Mouse (Mus musculus) embryonic facial prominence, embryonic 14.5 days (tissue): ENCODE measurements at regions not wholly inside any gene's neighbourhood (a gene's known extent, or its start where the extent isn't known, plus 50 kb on each side); places are given as distances from the start of the nearest gene placed in this dataset.

ENCODE experiments used
- ATAC-seq: fragments of 200-750 bp; cut with Nextera tagmentation; 2 replicates; pipeline ENCODE4 v1.8.0; 2017; ENCODE audit warnings: low read depth, moderate number of reproducible peaks, moderate TSS enrichment
- DNase-seq: peaks from one replicate; pipeline ENCODE4 v3.0.0-alpha.2; 2015; ENCODE audit warnings: low spot score
- H3K27ac ChIP-seq: fragments of 300-500 bp; sonication (generic); replicated peaks from 2 replicates; pipeline ENCODE4 v1.5.1; 2014; ENCODE audit warnings: low read depth, mild to moderate bottlenecking, low read length, moderate library complexity
- H3K27me3 ChIP-seq: fragments of 300-500 bp; sonication (generic); replicated peaks from 2 replicates; pipeline ENCODE4 v1.6.1; 2014; ENCODE audit warnings: low read length; ENCODE audit not compliant: control insufficient read depth, insufficient read depth
- H3K36me3 ChIP-seq: fragments of 300-500 bp; sonication (generic); 2 replicates; pipeline ENCODE4 v1.6.1; 2014; ENCODE audit warnings: low read length, mixed read lengths; ENCODE audit not compliant: control insufficient read depth, insufficient read depth
- H3K4me1 ChIP-seq: fragments of 300-500 bp; sonication (generic); 2 replicates; pipeline ENCODE4 v1.6.1; 2014; ENCODE audit warnings: antibody characterized with exemption, low read length; ENCODE audit not compliant: control insufficient read depth, insufficient read depth
- H3K4me2 ChIP-seq: fragments of 300-500 bp; sonication (generic); 2 replicates; pipeline ENCODE4 v1.6.1; 2014; ENCODE audit warnings: low read depth, mild to moderate bottlenecking, low read length, moderate library complexity, mixed read lengths
- H3K4me3 ChIP-seq: fragments of 300-500 bp; sonication (generic); 2 replicates; pipeline ENCODE4 v1.5.1; 2014; ENCODE audit warnings: low read depth, mild to moderate bottlenecking, low read length
- H3K9ac ChIP-seq: fragments of 300-500 bp; sonication (generic); 2 replicates; pipeline ENCODE4 v1.6.1; 2014; ENCODE audit warnings: low read depth, mild to moderate bottlenecking, low read length, moderate library complexity, mixed read lengths
- H3K9me3 ChIP-seq: fragments of 300-500 bp; sonication (generic); 2 replicates; pipeline ENCODE4 v1.6.1; 2016; ENCODE audit warnings: low read length; ENCODE audit not compliant: control insufficient read depth
- WGBS: fragments of 180-500 bp; shearing (Covaris S2); extraction: QIAGEN DNeasy Blood & Tissue Kit; methylation state at CpG from one replicate; pipeline ENCODE4 v1.1.7; 2014; 5-methylcytosine and 5-hydroxymethylcytosine counted together

DNA sequence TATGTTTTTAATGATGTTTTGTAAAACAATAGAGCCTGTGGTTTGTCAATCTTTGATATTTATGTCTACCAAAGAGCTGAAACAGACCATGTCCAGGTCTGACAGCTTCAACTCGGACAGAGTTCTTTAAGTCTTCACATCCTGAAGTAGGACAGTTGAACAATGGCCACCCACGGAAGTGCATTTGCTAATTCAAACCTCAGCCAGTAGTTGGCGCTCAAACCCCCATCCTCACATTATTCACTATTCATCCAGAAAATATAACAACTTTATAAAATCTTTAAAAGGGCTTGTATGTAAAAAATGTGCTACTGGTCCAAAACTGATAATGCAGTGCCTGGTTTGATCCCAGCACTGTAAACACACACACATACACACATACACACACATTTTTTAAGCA is 202.9 kb downstream of the Sp3 start:
- 41% methylated on average over 3 of the region's 3 CpGs for WGBS
- Histone ChIP-seq H3K36me3 (no peaks in the 10 kb centered on the region), H3K9me3 (no peaks in the 10 kb centered on the region), H3K27me3 (no peaks in the 10 kb centered on the region), H3K27ac (no peak overlapping the region), H3K4me3 (no peak overlapping the region), H3K4me1 (peaks cover 5% of the 10 kb centered on the region; the same call in 1 of the 2 replicates), H3K9ac (no peak overlapping the region), H3K4me2 (no peak overlapping the region)
- no peak for DNase-seq
- ATAC-seq: no peak

DNA sequence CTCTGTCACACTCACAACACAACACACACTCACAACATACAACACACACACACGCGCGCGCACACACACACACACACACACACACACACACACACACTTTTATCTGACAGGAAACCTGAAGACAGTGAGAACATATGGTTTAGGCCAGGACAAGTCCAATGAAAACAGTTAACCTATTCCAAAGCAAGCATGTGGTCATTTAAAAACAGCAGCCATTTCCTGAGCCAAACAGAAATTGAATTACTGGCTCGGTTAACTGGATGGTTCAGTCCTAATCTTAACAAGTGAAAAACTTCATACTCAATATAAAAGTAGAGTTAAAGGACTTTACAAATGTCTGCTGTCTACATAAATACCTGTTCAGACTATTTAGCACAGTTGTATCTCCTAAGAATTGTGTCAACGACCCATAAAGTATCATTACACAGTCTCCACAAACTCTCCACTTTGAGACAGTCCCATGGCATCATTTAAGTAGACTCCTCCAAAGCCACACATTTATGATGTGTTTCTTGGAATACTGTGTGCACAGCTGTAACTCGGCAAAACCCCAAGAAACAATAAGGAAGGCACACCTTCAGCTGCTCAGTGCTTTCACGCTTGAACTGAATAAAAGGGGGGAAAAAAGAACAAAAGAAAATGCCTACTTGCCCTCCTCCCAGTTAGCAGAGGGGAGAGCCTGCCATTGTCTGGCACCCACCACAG is 202.3 kb downstream of the Sp3 start:
- H3K9me3 ChIP-seq: no peaks in the 10 kb centered on the region
- H3K4me1 ChIP-seq: peaks cover 5% of the 10 kb centered on the region; the same call in 1 of the 2 replicates
- ATAC-seq (peak; percentile 63), DNase-seq (peak; percentile 52)
- WGBS: 66% methylated on average over 8 of the region's 8 CpGs
- no peak overlapping the region for H3K9ac ChIP-seq
- no peak overlapping the region for H3K4me2 ChIP-seq
- no peak overlapping the region for H3K27ac ChIP-seq
- no peaks in the 10 kb centered on the region for H3K27me3 ChIP-seq
- no peak overlapping the region for H3K4me3 ChIP-seq
- H3K36me3 ChIP-seq: no peaks in the 10 kb centered on the region

DNA sequence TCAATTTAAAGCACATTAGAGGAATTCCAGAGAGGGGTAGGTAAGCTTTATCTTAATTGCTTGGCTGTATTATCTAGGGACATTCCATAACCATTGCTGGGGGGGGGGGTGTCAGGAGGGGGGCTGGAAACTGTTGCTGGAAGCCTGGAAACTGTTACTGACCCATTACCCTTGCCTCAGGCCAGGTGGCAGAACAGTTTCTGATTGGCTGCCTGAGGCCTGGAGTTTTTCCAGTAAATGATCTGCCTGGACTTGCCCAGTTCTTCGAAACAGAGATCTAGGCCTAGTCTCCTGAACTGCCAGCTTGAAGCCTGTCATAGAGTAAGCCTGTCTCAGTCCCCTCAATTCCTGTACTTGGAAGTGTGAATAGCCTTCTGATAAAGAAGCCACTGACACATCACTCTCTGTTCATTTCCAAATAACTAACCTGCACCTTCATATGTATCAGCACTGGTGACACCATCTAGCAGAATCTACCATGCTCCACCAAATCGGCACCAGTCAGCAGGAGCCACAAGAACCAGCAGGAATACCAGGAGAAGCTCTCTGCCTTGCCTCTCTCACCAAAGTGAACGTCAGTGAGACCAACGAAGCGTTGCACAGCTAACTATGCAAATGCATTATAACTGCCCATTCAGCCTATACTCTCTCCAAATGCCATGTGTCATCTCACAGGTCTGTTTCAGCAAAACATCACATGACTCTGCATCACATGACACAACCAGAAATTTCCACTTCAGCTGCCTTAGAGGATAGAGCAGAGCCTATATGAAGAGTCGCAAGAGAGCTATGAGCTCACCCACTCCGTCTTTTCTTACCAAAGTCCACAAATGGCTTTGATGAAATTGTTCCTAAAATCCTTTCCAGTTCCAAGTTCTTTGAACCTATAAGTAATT is 200.7 kb downstream of the Sp3 start:
- peaks cover 10% of the 10 kb centered on the region for H3K4me1 ChIP-seq
- no peak overlapping the region for H3K4me2 ChIP-seq
- H3K9me3 ChIP-seq: no peaks in the 10 kb centered on the region
- 0 out of 2 replicates have a peak, but pooled peaks have one; percentile 17 for ATAC-seq
- H3K36me3 ChIP-seq: no peaks in the 10 kb centered on the region
- H3K4me3 ChIP-seq: no peak overlapping the region
- H3K9ac ChIP-seq: no peak overlapping the region
- DNase-seq: peak; percentile 17
- no peak overlapping the region for H3K27ac ChIP-seq
- H3K27me3 ChIP-seq: no peaks in the 10 kb centered on the region
- 82% methylated on average over 7 of the region's 7 CpGs for WGBS

DNA sequence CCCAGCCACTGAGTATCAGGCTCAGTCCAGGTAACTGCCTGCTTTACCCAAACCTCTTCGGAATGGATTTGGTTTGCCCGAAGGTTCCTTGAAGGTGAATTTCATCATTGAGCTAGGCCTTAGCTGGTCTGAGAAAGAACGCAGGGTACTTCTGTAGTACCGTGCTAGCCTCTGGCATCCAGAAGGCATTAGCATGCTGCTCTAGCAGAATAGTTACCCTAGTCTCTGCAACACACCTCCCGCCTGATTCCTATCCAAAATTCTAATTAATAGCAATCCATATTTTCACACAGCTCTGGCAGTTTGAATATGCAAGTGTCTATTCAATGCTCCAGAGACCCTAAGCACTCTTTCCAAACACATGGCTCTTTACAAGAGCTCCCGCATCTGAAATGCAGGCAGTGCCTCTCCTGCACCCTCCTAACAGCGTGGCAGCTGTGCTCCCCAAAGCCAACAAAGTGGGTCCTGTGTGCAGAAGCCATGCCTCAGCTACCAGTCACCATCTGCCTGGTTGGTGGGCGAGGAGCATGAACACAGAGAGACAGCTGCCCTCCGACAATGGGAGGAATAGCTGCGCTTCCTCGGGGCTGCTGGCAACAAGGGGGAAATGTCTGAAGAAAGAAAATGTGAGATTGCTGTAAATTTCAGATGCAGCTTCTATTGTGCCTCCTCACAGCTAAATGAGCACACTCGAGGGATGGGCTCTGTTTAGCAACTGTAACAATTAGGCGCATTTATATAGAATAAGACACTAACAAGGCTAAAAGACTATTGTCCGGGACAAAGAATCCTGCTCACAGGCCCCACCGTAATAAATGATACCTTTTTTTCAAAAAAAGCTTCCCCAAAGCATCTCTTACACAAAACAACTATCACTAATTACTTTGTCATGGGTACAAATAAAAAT is 198.6 kb downstream of the Sp3 start:
- Histone ChIP-seq H3K27me3 (no peaks in the 10 kb centered on the region), H3K4me1 (peaks cover 24% of the 10 kb centered on the region)
- WGBS: 72% methylated on average over 15 of the region's 15 CpGs

DNA sequence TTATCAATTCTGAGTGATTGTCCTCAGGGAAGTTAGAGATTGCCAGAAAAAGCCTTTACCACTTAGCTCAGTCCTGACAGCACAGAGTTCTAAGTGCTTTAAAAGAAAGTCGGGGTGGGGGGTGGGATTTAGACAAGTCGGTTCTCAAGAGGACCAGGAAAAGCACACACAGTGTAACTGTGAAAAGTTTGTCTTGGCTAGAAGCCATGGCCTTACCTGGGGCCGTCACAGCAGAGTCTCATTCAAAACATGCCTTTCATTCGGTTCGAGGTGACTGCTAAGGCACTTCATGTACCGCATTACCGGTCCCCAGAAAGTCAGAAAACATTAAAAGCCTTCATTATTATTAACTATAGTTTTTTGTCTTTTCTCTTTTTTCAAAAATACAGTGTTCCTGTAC is 197.9 kb downstream of the Sp3 start:
- WGBS: 31% methylated on average over 7 of the region's 7 CpGs
- peak; percentile 48; the same call in 1 of the 2 replicates for ATAC-seq

More for the DNA sequence above, 198.6 kb downstream of the Sp3 start:
- Histone ChIP-seq H3K4me2 (no peak overlapping the region; the same call in 1 of the 2 replicates), H3K27ac (no peak overlapping the region), H3K9ac (no peak overlapping the region), H3K9me3 (no peaks in the 10 kb centered on the region), H3K4me3 (no peak overlapping the region), H3K36me3 (no peaks in the 10 kb centered on the region)
- no peak; the same call in 1 of the 2 replicates for ATAC-seq
- peak; percentile 45 for DNase-seq

DNA sequence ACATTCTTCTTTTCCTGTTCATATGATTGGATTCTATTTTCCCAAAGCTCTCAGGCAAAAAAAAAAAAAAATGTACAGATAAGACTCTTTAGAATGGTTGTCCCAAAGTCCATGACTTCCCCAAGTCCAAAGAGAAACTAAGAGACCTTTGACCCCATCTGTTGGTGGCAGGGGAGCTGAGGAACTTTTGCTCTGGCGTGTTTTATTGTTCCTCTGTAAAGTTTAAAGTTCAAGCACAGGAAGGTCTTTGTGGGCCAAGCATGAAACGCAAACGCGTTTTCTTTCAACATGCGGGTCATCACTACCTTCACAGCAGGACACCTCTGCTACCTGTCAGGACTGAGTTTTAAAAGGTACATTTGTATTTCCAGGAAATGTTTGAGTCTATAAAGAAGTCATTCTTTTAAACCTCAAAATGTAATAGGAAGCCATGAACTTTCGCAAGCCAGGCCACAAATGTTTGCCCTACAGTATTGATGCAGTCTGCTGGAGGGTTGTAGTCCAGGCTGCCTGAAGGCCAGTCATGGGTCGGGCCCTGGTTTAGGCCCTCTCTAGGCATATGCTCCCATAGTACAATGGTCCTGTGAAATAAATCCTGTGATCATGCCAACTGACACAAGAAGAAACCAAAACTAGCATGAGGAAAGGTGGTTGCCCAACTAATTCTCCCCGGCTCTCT is 194.7 kb downstream of the Sp3 start:
- DNase-seq (no peak), ATAC-seq (no peak)
- WGBS: 79% methylated on average over 8 of the region's 8 CpGs
- H3K27me3 ChIP-seq: no peaks in the 10 kb centered on the region
- no peak overlapping the region for H3K4me3 ChIP-seq
- H3K36me3 ChIP-seq: no peaks in the 10 kb centered on the region
- H3K9me3 ChIP-seq: no peaks in the 10 kb centered on the region
- H3K4me1 ChIP-seq: peaks cover 25% of the 10 kb centered on the region
- H3K4me2 ChIP-seq: no peak overlapping the region
- H3K27ac ChIP-seq: no peak overlapping the region
- no peak overlapping the region for H3K9ac ChIP-seq

More for the DNA sequence above, 197.9 kb downstream of the Sp3 start:
- Histone ChIP-seq H3K36me3 (no peaks in the 10 kb centered on the region), H3K4me2 (no peak overlapping the region), H3K27me3 (no peaks in the 10 kb centered on the region), H3K4me1 (peaks cover 25% of the 10 kb centered on the region), H3K27ac (no peak overlapping the region), H3K9me3 (no peaks in the 10 kb centered on the region), H3K4me3 (no peak overlapping the region), H3K9ac (no peak overlapping the region)
- peak; percentile 60 for DNase-seq

DNA sequence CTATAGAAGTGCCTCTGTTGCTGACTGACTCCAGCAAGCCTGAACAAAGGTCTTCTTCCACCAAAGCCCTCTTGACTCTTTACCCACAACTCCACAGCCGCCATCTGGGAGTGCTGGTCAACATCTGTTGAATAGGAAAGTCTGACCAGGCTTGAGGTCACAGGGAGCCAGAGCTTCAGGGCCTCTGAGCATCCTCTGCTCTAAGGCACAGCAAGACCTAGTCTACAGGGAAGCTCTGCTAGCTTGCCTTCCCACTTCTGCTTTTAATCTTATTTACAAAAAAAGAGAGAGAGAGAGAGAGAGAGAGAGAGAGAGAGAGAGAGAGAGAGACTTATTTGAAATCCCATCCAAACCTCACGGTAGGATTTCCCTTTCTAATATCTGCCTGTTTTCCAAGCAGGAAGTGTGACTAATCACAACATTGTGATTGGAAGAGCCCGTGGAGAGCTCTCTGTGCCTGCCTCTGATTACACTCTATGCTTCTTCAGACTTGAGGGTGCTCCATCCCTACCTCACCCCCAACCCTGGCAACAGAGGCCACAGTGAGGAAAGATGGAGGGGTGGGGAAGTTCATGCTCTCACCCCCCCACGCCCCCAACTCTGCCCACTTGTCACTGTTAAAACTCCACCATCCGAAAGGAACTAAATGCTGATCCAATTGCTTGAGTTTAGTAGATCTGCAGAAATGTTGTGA is 194.1 kb downstream of the Sp3 start:
- H3K27me3 ChIP-seq: no peaks in the 10 kb centered on the region
- WGBS: 34% methylated on average over 5 of the region's 5 CpGs
- no peak overlapping the region for H3K27ac ChIP-seq
- ATAC-seq: no peak
- H3K36me3 ChIP-seq: no peaks in the 10 kb centered on the region
- H3K9ac ChIP-seq: no peak overlapping the region
- DNase-seq: peak; percentile 47
- H3K4me1 ChIP-seq: peaks cover 25% of the 10 kb centered on the region
- H3K4me2 ChIP-seq: no peak overlapping the region
- H3K9me3 ChIP-seq: no peaks in the 10 kb centered on the region
- no peak overlapping the region for H3K4me3 ChIP-seq
